8 mouse cellular contexts compared by ENCODE assay signal in the genomic region with DNA sequence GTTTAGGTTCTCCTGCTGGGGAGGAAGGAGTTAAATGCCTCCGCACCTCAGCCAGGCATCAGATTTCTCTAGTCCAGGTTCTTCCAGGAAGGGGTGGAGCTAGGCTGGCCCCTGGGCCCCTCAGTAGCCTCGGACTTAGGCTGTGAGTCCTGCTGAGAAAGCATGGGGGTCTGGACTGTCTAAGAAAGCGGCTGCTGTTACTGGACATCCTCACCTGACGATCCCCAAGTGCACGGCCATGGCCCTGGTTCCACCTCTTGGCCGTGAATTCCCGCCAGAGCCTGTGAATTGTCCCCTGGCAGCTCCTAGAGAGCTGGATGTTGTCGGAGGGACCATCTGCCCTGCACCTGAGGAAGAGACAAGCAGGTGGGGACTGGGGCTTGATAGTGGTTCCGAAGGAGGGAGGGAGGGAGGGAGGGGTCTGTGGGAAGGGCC. TPM values are rescaled to one million over a fixed set of nuclear protein-coding genes. Genes with fewer than 3 reads are reported as not detected.
DNase-seq lines count a peak whose midpoint lies in the region; ATAC-seq and TF ChIP-seq lines count a peak whose summit lies in the region.

A gene (plus strand): TSS at position 87 of the 435 bp plus-strand sequence.

- H3K27me3 ChIP-seq in kidney, embryonic 14.5 days (ENCODE audit: control insufficient read depth, insufficient read depth, low read length), result no peaks in the 10 kb centered on the region
- H3K27me3 ChIP-seq in hindbrain, embryonic 16.5 days (replicated peaks; ENCODE audit: control insufficient read depth, insufficient read depth, low read length), result no peaks in the 10 kb centered on the region
- H3K27me3 ChIP-seq in liver, postnatal 0 days (ENCODE audit: insufficient read depth, low read length), result no peaks in the 10 kb centered on the region

- H3K9ac ChIP-seq in kidney, embryonic 14.5 days (ENCODE audit: low read depth, low read length), result peak within 1 kb of the TSS; percentile 58
- peak within 1 kb of the TSS; percentile 19; the same call in 1 of the 2 replicates for H3K9ac ChIP-seq in hindbrain, embryonic 16.5 days (ENCODE audit: low read depth, low read length)
- H3K9ac ChIP-seq in liver, postnatal 0 days (replicated peaks), result peak within 1 kb of the TSS; percentile 53; the same call in 1 of the 2 replicates

- no peak for TF ChIP-seq EP300 in liver, postnatal 0 days (IDR thresholded peaks at IDR 0.05; ENCODE audit: low read depth)

- peak; percentile 83 for ATAC-seq in kidney, embryonic 14.5 days (ENCODE audit: low FRiP score, low TSS enrichment)
- no peak for ATAC-seq in hindbrain, embryonic 16.5 days
- no peak for ATAC-seq in liver, postnatal 0 days

- H3K27ac ChIP-seq in kidney, embryonic 14.5 days (ENCODE audit: low read depth, low read length), result peak within 1 kb of the TSS; percentile 71; the same call in 1 of the 2 replicates
- no peak within 1 kb of the TSS for H3K27ac ChIP-seq in hindbrain, embryonic 16.5 days (ENCODE audit: low read depth, low read length)
- H3K27ac ChIP-seq in liver, postnatal 0 days (ENCODE audit: low read depth), result peak within 1 kb of the TSS; percentile 84

- TF ChIP-seq CTCF in liver, postnatal 0 days (IDR thresholded peaks at IDR 0.05; ENCODE audit: low read depth), result no peak

- H3K9me3 ChIP-seq in kidney, embryonic 14.5 days (ENCODE audit: control insufficient read depth, low read length), result no peaks in the 10 kb centered on the region
- H3K9me3 ChIP-seq in hindbrain, embryonic 16.5 days (ENCODE audit: control insufficient read depth, low read length), result no peaks in the 10 kb centered on the region
- H3K9me3 ChIP-seq in liver, postnatal 0 days (ENCODE audit: low read length), result no peaks in the 10 kb centered on the region

- H3K36me3 ChIP-seq in kidney, embryonic 14.5 days (ENCODE audit: control insufficient read depth, insufficient read depth, low read length), result peaks cover 6% of the 10 kb centered on the region; the same call in 1 of the 2 replicates
- no peaks in the 10 kb centered on the region for H3K36me3 ChIP-seq in hindbrain, embryonic 16.5 days (ENCODE audit: control insufficient read depth, insufficient read depth, low read length)
- H3K36me3 ChIP-seq in liver, postnatal 0 days (replicated peaks; ENCODE audit: insufficient read depth, low read length), result no peaks in the 10 kb centered on the region

- no peak for DNase-seq in kidney, adult 11 months
- DNase-seq in brain, adult 2 months (ENCODE audit: low read depth, low spot score), result peak; percentile 65
- DNase-seq in liver, postnatal 0 days, result no peak
- no peak for DNase-seq in urinary bladder, adult 18-20 months (ENCODE audit: low spot score in 2 of 2)
- no peak for DNase-seq in left cerebral cortex, postnatal 36 days (ENCODE audit: low spot score in 2 of 2)
- DNase-seq in layer of hippocampus, adult 11-12 months (ENCODE audit: low spot score), result no peak

- peak within 1 kb of the TSS; percentile 51 for H3K4me2 ChIP-seq in kidney, embryonic 14.5 days (replicated peaks; ENCODE audit: low read depth, low read length)
- H3K4me2 ChIP-seq in hindbrain, embryonic 16.5 days (ENCODE audit: low read length), result no peak within 1 kb of the TSS
- peak within 1 kb of the TSS; percentile 62 for H3K4me2 ChIP-seq in liver, postnatal 0 days (ENCODE audit: low read depth, low read length)

- H3K4me1 ChIP-seq in kidney, embryonic 14.5 days (ENCODE audit: control insufficient read depth, insufficient read depth, low read length), result peaks cover 9% of the 10 kb centered on the region; the same call in 1 of the 2 replicates
- peaks cover 4% of the 10 kb centered on the region for H3K4me1 ChIP-seq in hindbrain, embryonic 16.5 days (ENCODE audit: control insufficient read depth, insufficient read depth, low read depth, low read length)
- peaks cover 3% of the 10 kb centered on the region; the same call in 1 of the 2 replicates for H3K4me1 ChIP-seq in liver, postnatal 0 days (ENCODE audit: insufficient read depth)

- H3K4me3 ChIP-seq in kidney, embryonic 14.5 days (ENCODE audit: low read length), result peak within 1 kb of the TSS; percentile 43
- no peak within 1 kb of the TSS for H3K4me3 ChIP-seq in hindbrain, embryonic 16.5 days (ENCODE audit: low read length)
- peak within 1 kb of the TSS; percentile 41 for H3K4me3 ChIP-seq in liver, postnatal 0 days (ENCODE audit: low read depth, low read length)

- intact Hi-C loops in left cerebral cortex, postnatal 36 days (cut with DNase I), result no loop called here

- WGBS in kidney, embryonic 14.5 days, result 0% methylated on average over 9 of the region's 9 CpGs
- WGBS in hindbrain, embryonic 16.5 days, result 5% methylated on average over 9 of the region's 9 CpGs
- WGBS in liver, postnatal 0 days (ENCODE audit: insufficient replicate concordance), result 10% methylated on average over 8 of the region's 9 CpGs

RNA-seq across cellular contexts. Expression of the gene that starts here (rescaled TPM):
- 43.5 and 72.9 TPM in 2 replicates for polyA plus RNA-seq in kidney, embryonic 14.5 days (2014; fragmentation: Nextera tagmentation; extraction: Ambion mirVana)
- polyA plus RNA-seq in hindbrain, embryonic 16.5 days (2015; fragmentation: Nextera tagmentation; extraction: Ambion mirVana), result 14.6 and 14.8 TPM in 2 replicates
- 11.4 and 12.8 TPM in 2 replicates for polyA plus RNA-seq in liver, postnatal 0 days (2015; fragmentation: Nextera tagmentation; extraction: Ambion mirVana)
- total RNA-seq in left cerebral cortex, postnatal 36 days (2021), result 1 to 10 TPM; 6.4 to 9.1 TPM
